Mouse (Mus musculus): ENCODE measurements around the gene Olfr1495.
"Not testable (repeated sequence)": the region's sequence is repeated elsewhere in the genome, so short reads cannot be mapped to it uniquely, and the experiment has no call there.

The Olfr1495 gene

DNA sequence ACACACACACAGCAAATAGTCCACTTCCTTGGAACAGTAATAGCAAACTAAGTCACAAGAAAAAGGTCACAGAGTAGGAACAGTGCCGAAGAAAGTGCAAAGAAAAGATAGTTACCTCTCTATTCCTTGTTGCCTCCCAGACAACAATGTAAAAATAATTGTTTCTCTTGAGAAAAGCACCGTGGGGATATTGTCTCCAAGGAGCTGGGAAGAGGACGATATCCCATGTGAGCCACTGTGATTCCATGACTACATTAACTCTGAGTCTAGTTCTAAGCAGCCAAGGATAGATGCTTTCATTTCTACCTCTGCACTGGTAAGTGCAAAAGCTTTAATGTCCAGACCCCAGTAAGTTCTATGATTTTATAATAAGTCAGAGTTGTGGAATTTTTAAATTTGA is at the start of gene Olfr1495:
Olfr1495 (plus strand) TSS at position 301 of the 400 bp plus-strand sequence.
- DNase-seq (ENCODE audit: extremely low spot score): no peak

DNA sequence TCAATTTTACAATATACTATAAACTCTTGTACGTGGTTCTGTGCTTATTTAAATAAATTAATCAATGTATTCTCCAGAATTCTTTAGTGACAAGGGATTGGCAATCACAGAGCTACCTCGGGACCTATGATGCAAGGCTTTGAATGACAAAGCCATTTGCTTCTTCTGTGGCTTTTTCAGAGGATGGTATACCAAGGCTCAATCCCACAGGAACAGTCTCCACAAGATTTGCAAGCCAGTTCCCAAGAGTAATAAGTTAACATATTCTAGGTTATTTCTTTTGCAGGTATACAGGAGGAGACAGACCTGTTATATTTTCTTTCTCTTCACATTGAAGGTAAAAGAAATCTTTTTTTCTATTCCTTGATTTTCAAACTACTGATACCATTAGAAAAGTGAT is 41.4 kb upstream of the Olfr1495 start, which contains the start of gene Olfr1493-ps1:
Olfr1493-ps1 (plus strand) TSS at position 301 of the 400 bp plus-strand sequence.
- DNase-seq (ENCODE audit: extremely low spot score): no peak

DNA sequence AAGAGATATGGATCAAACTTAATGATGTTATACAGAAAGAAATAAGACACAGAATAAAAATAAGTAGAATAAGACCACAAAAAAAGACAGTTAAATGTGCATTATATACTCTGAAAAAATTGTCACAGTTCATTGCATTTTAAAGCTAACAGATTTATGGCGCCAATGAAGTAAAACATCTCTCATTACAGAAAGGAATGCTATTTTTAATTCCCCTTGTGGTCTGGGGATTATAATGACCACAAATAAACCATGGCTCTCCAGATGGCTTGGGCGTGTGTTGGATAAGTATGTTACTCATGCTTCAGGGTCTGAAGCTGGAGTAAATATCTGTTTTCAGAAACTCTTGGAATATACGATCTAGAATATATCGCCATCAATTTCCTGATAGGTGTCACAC is 25.0 kb upstream of the Olfr1495 start, which contains the start of gene Olfr1494:
Olfr1494 (plus strand) TSS at position 301 of the 400 bp plus-strand sequence.
- DNase-seq (ENCODE audit: extremely low spot score): no peak

DNA sequence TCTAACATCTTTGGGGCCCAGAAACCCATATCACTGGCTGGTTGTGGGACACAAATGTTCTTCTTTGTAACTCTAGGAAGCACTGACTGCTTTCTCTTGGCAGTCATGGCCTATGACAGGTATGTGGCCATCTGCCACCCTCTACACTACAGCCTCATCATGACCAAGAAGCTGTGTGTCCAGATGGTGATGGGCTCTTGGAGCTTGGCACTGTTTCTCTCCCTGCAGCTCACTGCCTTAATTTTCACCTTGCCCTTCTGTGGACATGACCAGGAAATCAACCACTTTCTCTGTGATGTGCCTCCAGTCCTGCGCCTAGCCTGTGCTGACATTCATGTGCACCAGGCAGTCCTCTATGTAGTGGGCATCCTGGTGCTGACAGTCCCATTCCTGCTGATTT is 15.0 kb upstream of the Olfr1495 start:
- no peak for DNase-seq (ENCODE audit: extremely low spot score)

DNA sequence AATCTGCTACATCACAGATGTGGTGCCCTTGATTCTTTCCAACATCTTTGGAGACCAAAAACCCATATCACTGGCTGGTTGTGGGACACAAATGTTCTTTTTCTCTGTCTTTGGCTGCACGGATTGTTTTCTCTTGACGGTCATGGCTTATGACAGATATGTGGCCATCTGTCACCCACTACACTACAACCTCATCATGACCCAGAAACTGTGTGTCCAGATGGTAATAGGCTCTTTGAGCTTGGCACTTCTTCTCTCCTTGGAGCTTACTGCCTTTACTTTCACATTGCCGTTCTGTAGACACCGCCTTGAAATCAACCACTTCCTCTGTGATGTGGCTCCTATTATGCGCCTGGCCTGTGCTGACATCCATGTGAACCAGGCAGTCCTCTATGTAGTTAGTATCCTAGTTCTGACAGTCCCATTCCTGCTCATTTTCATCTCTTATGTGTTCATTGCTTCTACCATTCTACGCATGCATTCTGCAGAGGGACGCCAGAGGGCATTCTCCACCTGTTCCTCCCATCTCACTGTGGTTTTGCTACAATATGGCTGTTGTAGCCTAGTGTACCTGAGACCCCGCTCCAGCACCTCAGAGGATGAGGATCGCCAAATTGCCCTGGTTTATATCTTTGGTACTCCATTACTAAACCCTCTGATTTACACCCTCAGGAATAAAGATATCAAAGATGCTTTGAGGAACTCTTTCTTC is 4.3 kb downstream of the Olfr1495 start:
- DNase-seq (ENCODE audit: extremely low spot score): no peak

DNA sequence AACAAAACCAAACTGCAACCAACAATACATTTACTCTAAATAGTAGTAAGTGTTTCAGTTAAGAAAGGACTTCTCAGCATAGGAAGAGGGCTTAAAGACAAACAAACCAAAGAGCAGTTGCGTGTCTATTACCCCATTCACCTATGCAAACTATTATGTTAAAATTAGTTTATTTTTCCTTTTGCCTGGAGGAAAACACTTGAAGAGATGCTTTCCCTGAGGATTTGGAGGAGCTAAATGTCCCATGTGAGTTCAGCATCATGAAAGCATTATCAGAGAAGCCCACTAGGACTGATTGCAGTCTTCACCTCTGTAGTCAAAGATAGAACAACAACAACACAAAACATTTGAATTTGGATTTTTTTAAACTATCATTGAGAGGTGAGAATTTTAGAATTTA is 13.2 kb downstream of the Olfr1495 start, which contains the start of gene Olfr1496:
Olfr1496 (plus strand) TSS at position 301 of the 400 bp plus-strand sequence.
- DNase-seq (ENCODE audit: extremely low spot score): no peak

DNA sequence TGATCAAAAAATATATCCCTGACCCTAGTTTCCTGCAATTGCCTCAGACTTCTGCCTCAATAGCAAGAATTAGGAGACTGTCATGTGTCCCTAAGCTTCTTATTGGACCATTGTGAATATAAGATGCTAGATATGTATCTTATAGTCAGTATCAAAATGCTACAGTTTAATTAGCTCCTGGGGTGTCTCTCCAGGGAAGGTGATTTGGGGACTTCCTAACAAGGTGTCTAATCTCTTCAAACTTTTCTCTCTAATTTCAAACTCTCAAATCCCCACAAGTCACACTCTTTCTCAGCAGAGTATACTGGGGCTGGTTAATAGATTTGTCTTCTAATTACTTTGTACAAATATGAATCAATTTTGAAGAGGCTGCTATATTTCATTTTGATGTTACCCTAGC is 33.7 kb downstream of the Olfr1495 start, which contains the start of gene Olfr1497:
Olfr1497 (minus strand) TSS at position 101 of the 400 bp plus-strand sequence.
- DNase-seq (ENCODE audit: extremely low spot score): no peak

DNA sequence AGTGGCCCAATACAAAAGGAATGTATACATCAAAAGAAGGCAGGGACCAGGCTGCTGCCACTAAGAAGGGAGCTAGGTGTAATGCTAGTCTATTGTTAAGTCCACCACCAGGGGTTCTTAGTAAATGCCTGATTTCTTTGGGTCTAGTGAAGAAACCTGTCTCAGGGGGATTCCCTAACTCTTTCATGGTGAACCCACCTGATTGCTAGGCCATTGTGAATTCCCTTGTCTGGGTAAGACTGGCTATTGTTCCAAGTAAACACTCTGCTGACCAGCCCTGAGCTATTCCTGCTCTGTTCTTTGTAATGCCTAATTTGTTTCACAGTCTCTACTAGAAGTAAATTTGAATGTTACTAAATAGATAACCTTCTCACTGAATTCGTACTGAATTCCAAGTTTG is 41.1 kb downstream of the Olfr1495 start:
- not testable (repeated sequence) for DNase-seq (ENCODE audit: extremely low spot score)

DNA sequence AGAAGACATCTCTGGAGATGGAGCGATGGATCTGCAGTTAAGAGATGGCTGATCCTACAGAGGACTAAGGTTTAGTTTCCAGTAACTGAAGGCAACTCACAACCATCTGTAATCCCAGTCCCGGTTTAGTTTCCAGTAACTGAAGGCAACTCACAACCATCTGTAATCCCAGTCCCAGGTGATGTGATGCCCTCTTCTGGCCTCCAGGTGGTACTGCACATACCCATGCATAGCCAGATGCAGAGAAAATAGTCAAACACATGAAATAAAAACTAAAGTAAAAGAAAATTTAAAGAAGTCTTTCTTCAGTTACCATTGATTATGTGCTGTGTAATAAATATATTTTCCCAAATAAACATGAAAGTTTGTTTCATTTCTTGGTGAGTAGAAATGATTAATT is 48.4 kb downstream of the Olfr1495 start:
- DNase-seq (ENCODE audit: extremely low spot score): no peak

DNA sequence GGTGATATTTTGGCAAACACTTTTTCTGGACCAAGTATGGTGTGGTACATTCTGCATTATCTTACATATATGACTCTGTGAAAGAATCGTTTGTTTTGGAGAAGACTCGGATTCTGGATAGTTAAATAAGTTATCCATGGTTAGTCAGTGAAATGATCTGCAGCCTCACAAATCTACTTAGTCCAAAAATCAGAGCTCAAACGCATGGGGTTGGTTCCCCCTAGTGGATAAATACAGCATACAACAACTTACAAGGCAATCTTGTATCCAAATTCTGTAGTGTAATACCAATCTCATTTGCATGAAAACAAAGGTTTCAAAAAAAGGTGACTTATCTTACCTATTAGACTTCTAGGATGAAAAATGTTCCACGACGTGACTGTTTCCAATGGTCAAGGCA is 54.4 kb downstream of the Olfr1495 start:
- DNase-seq (ENCODE audit: extremely low spot score): no peak

DNA sequence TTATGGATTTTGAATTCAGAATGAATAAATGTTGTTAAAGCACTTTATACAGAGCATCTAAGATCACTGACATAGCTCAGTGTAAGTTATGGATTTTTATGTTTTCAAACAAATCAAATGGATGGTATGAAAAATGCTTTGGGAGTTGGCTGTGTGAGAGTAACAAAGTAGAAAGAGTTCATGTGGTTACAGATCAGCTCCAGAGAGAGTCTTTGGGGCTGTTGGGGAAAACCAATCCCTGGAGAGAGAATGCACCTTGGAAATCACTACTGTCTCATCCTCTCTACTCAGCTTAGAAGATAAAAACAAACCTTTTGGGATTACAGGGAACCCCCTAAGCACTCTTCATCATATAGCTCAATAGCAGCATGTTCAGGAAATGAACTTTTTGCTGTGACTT is 54.9 kb downstream of the Olfr1495 start, which contains the start of gene Olfr1499:
Olfr1499 (minus strand) TSS at position 101 of the 400 bp plus-strand sequence.
- DNase-seq (ENCODE audit: extremely low spot score): no peak

Measured in embryo, embryonic 9.5 days (tissue).